Comparison of ENCODE assay signal across 9 mouse cellular contexts in the genomic region with DNA sequence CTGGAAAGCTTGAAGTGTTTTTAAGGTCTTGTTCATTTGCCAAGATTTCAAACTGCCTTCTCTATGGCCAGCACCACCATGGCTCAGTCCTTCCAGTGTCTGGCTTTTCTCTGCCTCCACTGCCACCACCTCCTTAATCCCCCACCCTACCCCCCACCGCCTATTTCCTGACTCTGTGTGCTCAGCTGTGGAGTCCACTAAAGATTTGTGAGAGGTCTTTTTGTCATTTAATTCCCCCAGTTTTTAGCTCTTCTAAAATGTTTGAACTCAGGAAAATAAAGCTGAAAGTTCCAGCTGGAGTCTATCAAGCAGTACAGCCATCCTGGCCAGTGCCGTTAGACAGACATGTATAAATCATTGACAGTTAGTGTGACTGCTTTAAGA.
DNase-seq lines count a peak whose midpoint lies in the region; ATAC-seq and TF ChIP-seq lines count a peak whose summit lies in the region.
"Had no signal": no experiment of that assay in that cellular context is flagged by ENCODE, and none has a peak within 500 bp of the region (broad histone marks: within the 10 kb centered on the region; RNA-seq: fewer than 3 reads in every experiment).

No protein-coding gene starts in this region.

- no peaks in the 10 kb centered on the region for H3K27me3 ChIP-seq in heart, embryonic 14.5 days (ENCODE audit: control insufficient read depth, insufficient read depth, low read length)
- no peaks in the 10 kb centered on the region for H3K27me3 ChIP-seq in midbrain, embryonic 11.5 days (ENCODE audit: control insufficient read depth, insufficient read depth, low read length)
- H3K27me3 ChIP-seq in midbrain, embryonic 10.5 days (ENCODE audit: low read depth, poor library complexity, severe bottlenecking) = no peaks in the 10 kb centered on the region
- H3K27me3 ChIP-seq in limb, embryonic 11.5 days (ENCODE audit: control insufficient read depth, insufficient read depth, low read length) = no peaks in the 10 kb centered on the region
- H3K27me3 ChIP-seq in stomach, postnatal 0 days (ENCODE audit: control insufficient read depth, insufficient read depth, low read length) = no peaks in the 10 kb centered on the region

- peak overlapping the region; percentile 60 to 70; a peak in 3 of 4 replicates for H3K27ac ChIP-seq in heart, embryonic 14.5 days (replicated peaks in 1 of 2; ENCODE audit: control insufficient read depth in 1 of 2, insufficient read depth in 1 of 2, low read depth in 2 of 2, low read length in 2 of 2)
- no peak overlapping the region for H3K27ac ChIP-seq in midbrain, embryonic 11.5 days (ENCODE audit: low read depth, low read length)
- no peak overlapping the region for H3K27ac ChIP-seq in midbrain, embryonic 10.5 days (replicated peaks)
- H3K27ac ChIP-seq in limb, embryonic 11.5 days (replicated peaks; ENCODE audit: low read depth, low read length) = peak overlapping the region; percentile 45; the same call in 1 of the 2 replicates
- H3K27ac ChIP-seq in stomach, postnatal 0 days (replicated peaks) = no peak overlapping the region
- H3K27ac ChIP-seq: hindbrain, postnatal 0 days had no signal

- no peaks in the 10 kb centered on the region for H3K9me3 ChIP-seq in heart, embryonic 14.5 days (ENCODE audit: control insufficient read depth, low read length)
- no peaks in the 10 kb centered on the region for H3K9me3 ChIP-seq in midbrain, embryonic 11.5 days (ENCODE audit: control insufficient read depth, low read length)
- H3K9me3 ChIP-seq in midbrain, embryonic 10.5 days (replicated peaks) = no peaks in the 10 kb centered on the region
- H3K9me3 ChIP-seq in limb, embryonic 11.5 days (ENCODE audit: control insufficient read depth, low read length) = no peaks in the 10 kb centered on the region
- H3K9me3 ChIP-seq in stomach, postnatal 0 days (ENCODE audit: control insufficient read depth, low read length) = no peaks in the 10 kb centered on the region

- H3K4me2 ChIP-seq in heart, embryonic 14.5 days (ENCODE audit: low read length) = no peak overlapping the region
- H3K4me2 ChIP-seq in midbrain, embryonic 11.5 days = no peak overlapping the region
- H3K4me2 ChIP-seq in limb, embryonic 11.5 days (ENCODE audit: low read depth, severe bottlenecking) = no peak overlapping the region
- H3K4me2 ChIP-seq in stomach, postnatal 0 days (replicated peaks; ENCODE audit: low read depth) = no peak overlapping the region

- 18% methylated on average over 2 of the region's 2 CpGs for WGBS in heart, embryonic 14.5 days
- 40% methylated on average over 2 of the region's 2 CpGs for WGBS in midbrain, embryonic 11.5 days
- 36% methylated on average over 2 of the region's 2 CpGs for WGBS in midbrain, embryonic 10.5 days
- 2% methylated on average over 2 of the region's 2 CpGs for WGBS in limb, embryonic 11.5 days
- WGBS in stomach, postnatal 0 days = 26% methylated on average over 2 of the region's 2 CpGs

- peak; percentile 82; the same call in 1 of the 2 replicates for ATAC-seq in heart, embryonic 14.5 days (ENCODE audit: insufficient number of reproducible peaks, insufficient read depth, low FRiP score, low read depth)
- peak; percentile 69; the same call in 1 of the 2 replicates for ATAC-seq in midbrain, embryonic 11.5 days (ENCODE audit: low FRiP score)
- peak; percentile 88 for ATAC-seq in limb, embryonic 11.5 days (ENCODE audit: insufficient number of reproducible peaks, low FRiP score, low TSS enrichment, low read depth)
- ATAC-seq in stomach, postnatal 0 days (ENCODE audit: low FRiP score, low TSS enrichment) = no peak
- ATAC-seq: hindbrain, postnatal 0 days had no signal

- TF ChIP-seq EP300 in stomach, postnatal 0 days (optimal IDR thresholded peaks at IDR 0.05) = no peak

- peaks cover 2 to 21% of the 10 kb centered on the region in 2 experiments; a peak in 3 of 4 replicates for H3K4me1 ChIP-seq in heart, embryonic 14.5 days (ENCODE audit: control insufficient read depth in 2 of 2, insufficient read depth in 2 of 2, low read length in 2 of 2)
- H3K4me1 ChIP-seq in midbrain, embryonic 11.5 days (ENCODE audit: control insufficient read depth, insufficient read depth, low read length) = no peaks in the 10 kb centered on the region
- H3K4me1 ChIP-seq in midbrain, embryonic 10.5 days = peaks cover 4% of the 10 kb centered on the region; the same call in 1 of the 2 replicates
- H3K4me1 ChIP-seq in limb, embryonic 11.5 days (ENCODE audit: control insufficient read depth, insufficient read depth, low read length) = no peaks in the 10 kb centered on the region
- no peaks in the 10 kb centered on the region for H3K4me1 ChIP-seq in stomach, postnatal 0 days (replicated peaks; ENCODE audit: control insufficient read depth, insufficient read depth)

- peaks cover 22% of the 10 kb centered on the region for H3K36me3 ChIP-seq in heart, embryonic 14.5 days (ENCODE audit: control insufficient read depth, insufficient read depth, low read length)
- H3K36me3 ChIP-seq in midbrain, embryonic 11.5 days (ENCODE audit: control insufficient read depth, insufficient read depth, low read length) = no peaks in the 10 kb centered on the region
- H3K36me3 ChIP-seq in midbrain, embryonic 10.5 days = peaks cover 23% of the 10 kb centered on the region
- no peaks in the 10 kb centered on the region for H3K36me3 ChIP-seq in limb, embryonic 11.5 days (ENCODE audit: control insufficient read depth, insufficient read depth, low read length)
- H3K36me3 ChIP-seq in stomach, postnatal 0 days (ENCODE audit: control insufficient read depth, insufficient read depth, low read length) = no peaks in the 10 kb centered on the region

- no peak for DNase-seq in heart, adult 9 months (ENCODE audit: low spot score in 2 of 2)
- DNase-seq in midbrain, embryonic 11.5 days (ENCODE audit: low spot score, missing footprints) = no peak
- no peak for DNase-seq in midbrain, embryonic 10.5 days (ENCODE audit: low spot score)
- DNase-seq in limb, embryonic 11.5 days (ENCODE audit: low spot score) = peak; percentile 62
- DNase-seq in stomach, postnatal 0 days (ENCODE audit: low spot score) = peak; percentile 15
- no peak for DNase-seq in left cerebral cortex, adult 9 months (ENCODE audit: low spot score in 2 of 2)
- no peak for DNase-seq in c-Kit-positive CD71-positive TER-119-positive erythroid progenitor cells, embryonic 14.5 days (ENCODE audit: low spot score)

- TF ChIP-seq CTCF in stomach, postnatal 0 days (IDR thresholded peaks at IDR 0.05; ENCODE audit: low read depth) = no peak

- H3K4me3 ChIP-seq in heart, embryonic 14.5 days (ENCODE audit: control insufficient read depth in 1 of 2, insufficient read depth in 1 of 2, low read depth in 1 of 2, low read length in 2 of 2) = no peak overlapping the region
- H3K4me3 ChIP-seq in midbrain, embryonic 11.5 days (ENCODE audit: low read depth, low read length) = no peak overlapping the region
- H3K4me3 ChIP-seq in midbrain, embryonic 10.5 days = no peak overlapping the region
- H3K4me3 ChIP-seq in limb, embryonic 11.5 days (ENCODE audit: low read depth, low read length) = no peak overlapping the region
- no peak overlapping the region for H3K4me3 ChIP-seq in stomach, postnatal 0 days (ENCODE audit: low read depth, low read length)

- H3K9ac ChIP-seq in heart, embryonic 14.5 days (ENCODE audit: low read length) = no peak overlapping the region
- H3K9ac ChIP-seq in midbrain, embryonic 11.5 days (ENCODE audit: low read length) = no peak overlapping the region
- H3K9ac ChIP-seq in limb, embryonic 11.5 days (ENCODE audit: low read length) = no peak overlapping the region
- H3K9ac ChIP-seq in stomach, postnatal 0 days (ENCODE audit: low read length) = no peak overlapping the region

Comparison
In these comparisons a context has a peak if more than half of its experiments do, and no peak if none do; other contexts are left out.
1. H3K27ac ChIP-seq: peak in heart, embryonic 14.5 days (2 of 2) and limb, embryonic 11.5 days (single experiment); none in midbrain, embryonic 11.5 days (single experiment), midbrain, embryonic 10.5 days (single experiment) and stomach, postnatal 0 days (single experiment).
2. DNase-seq: peak in limb, embryonic 11.5 days (single experiment) and stomach, postnatal 0 days (single experiment); none in heart, adult 9 months (0 of 2), midbrain, embryonic 11.5 days (single experiment), midbrain, embryonic 10.5 days (single experiment), left cerebral cortex, adult 9 months (0 of 2) and c-Kit-positive CD71-positive TER-119-positive erythroid progenitor cells, embryonic 14.5 days (single experiment).